Mouse (Mus musculus): Measurements from ENCODE around the gene Sox5. TPM values are rescaled to one million over a fixed set of nuclear protein-coding genes. Genes with fewer than 3 reads are reported as not detected.

The Sox5 gene
- polyA plus RNA-seq, 2 experiments from 2014 or later: 0.08 to 0.37 TPM

- ATAC-seq: no peak
Observed at GRCm38 (mm10) chr6:144711841-144712240, 69.9 kb downstream of the Sox5 start.

- ATAC-seq: no peak
Observed at GRCm38 (mm10) chr6:144710816-144711215, 71.0 kb downstream of the Sox5 start.

GRCm38 (mm10) chr6:144709614-144710180, 72.1 kb downstream of the Sox5 start:
- ATAC-seq: no peak

- ATAC-seq: no peak
Observed at GRCm38 (mm10) chr6:144708410-144708809, 73.4 kb downstream of the Sox5 start.

GRCm38 (mm10) chr6:144707976-144708375, 73.8 kb downstream of the Sox5 start:
- no peak for ATAC-seq

GRCm38 (mm10) chr6:144704962-144705361, 76.8 kb downstream of the Sox5 start:
- ATAC-seq: no peak

GRCm38 (mm10) chr6:144695660-144696059, 86.1 kb downstream of the Sox5 start:
- ATAC-seq: no peak

- ATAC-seq: no peak
Observed at GRCm38 (mm10) chr6:144693211-144693899, 88.4 kb downstream of the Sox5 start.

- no peak for ATAC-seq
Observed at GRCm38 (mm10) chr6:144691298-144692041, 90.3 kb downstream of the Sox5 start.

GRCm38 (mm10) chr6:144689076-144689475, 92.7 kb downstream of the Sox5 start:
- peak; percentile 32 for ATAC-seq

GRCm38 (mm10) chr6:144687681-144688080, 94.1 kb downstream of the Sox5 start:
- no peak for ATAC-seq

GRCm38 (mm10) chr6:144681045-144681789, 100.6 kb downstream of the Sox5 start:
- ATAC-seq: no peak

- peak; percentile 22 for ATAC-seq
Observed at GRCm38 (mm10) chr6:144677491-144678133, 104.2 kb downstream of the Sox5 start.

GRCm38 (mm10) chr6:144675111-144675510, 106.7 kb downstream of the Sox5 start:
- ATAC-seq: no peak

GRCm38 (mm10) chr6:144673906-144674305, 107.9 kb downstream of the Sox5 start:
- peak; percentile 30 for ATAC-seq

GRCm38 (mm10) chr6:144670433-144671167, 111.2 kb downstream of the Sox5 start:
- ATAC-seq: peak; percentile 94

- no peak for ATAC-seq
Observed at GRCm38 (mm10) chr6:144666617-144667016, 115.2 kb downstream of the Sox5 start.

- ATAC-seq: no peak
Observed at GRCm38 (mm10) chr6:144664765-144665164, 117.0 kb downstream of the Sox5 start.

- no peak for ATAC-seq
Observed at GRCm38 (mm10) chr6:144663516-144664074, 118.2 kb downstream of the Sox5 start.

- ATAC-seq: no peak
Observed at GRCm38 (mm10) chr6:144659115-144660108, 122.4 kb downstream of the Sox5 start.

Data from activated CD4-positive, CD25-positive, alpha-beta regulatory T cell, adult 4 months (primary cell).